Mouse (Mus musculus): ENCODE data around the gene Oxtr.

GRCm38 (mm10) chr6:112487993-112488392 is 1.8 kb downstream of the Oxtr start:
- TF ChIP-seq CTCF (IDR thresholded peaks at IDR 0.05) (no peak), EP300 (IDR thresholded peaks at IDR 0.05) (no peak)

Measured in lung, postnatal 0 days (tissue).